Mouse (Mus musculus) ovary, postnatal 36 days (tissue): ENCODE data around the gene Calcoco2.
"Not testable (repeated sequence)": the region's sequence is repeated elsewhere in the genome, so short reads cannot be mapped to it uniquely, and the experiment has no call there.

Source experiments
- DNase-seq: peaks from one replicate; pipeline ENCODE4 v3.0.0; 2022; ENCODE audit warnings: low spot score, mixed read lengths

Calcoco2 gene

DNA sequence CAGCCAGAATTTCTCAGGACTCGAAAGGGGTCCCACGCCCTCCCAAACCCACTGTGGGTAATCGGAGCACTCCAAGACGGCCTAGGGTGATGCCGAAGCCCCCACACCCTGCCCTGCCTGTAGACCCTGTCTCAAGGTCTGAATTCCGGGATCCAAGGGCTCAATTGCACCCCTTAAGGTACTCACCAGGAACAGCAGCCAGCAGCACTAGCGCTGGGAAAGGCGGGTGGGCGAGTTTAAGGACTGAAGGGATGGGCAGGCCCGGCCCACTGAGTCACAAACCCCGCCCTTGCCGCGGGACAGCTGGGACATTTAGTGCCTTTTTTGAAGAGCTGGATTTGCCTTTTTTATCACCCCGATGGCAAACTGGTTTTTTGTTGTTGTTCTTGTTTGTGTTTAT is at the start of gene Calcoco2:
Gene Calcoco2 (minus strand): TSS at position 214 of the 400 bp plus-strand sequence.
- DNase-seq: no peak

DNA sequence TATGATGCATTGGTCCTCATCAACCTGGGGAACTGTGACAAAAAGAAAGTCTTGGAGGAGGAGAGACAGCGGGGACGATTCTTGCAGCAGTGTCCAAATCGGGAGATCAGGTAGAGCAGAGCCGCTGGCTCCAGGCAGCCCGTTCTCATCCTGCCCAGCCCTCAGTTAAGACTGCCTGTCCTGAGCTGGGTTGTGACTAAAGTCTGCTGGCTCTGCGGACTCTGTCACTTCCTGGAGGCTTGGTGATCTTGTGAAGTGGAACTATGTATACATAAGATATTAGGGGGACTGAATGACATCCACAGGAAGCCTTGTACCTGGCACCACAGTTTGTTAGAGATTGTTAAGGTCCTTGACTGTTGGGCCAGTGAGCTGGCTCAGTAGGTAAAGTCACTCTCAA is 35.7 kb upstream of the Calcoco2 start:
- no peak for DNase-seq

DNA sequence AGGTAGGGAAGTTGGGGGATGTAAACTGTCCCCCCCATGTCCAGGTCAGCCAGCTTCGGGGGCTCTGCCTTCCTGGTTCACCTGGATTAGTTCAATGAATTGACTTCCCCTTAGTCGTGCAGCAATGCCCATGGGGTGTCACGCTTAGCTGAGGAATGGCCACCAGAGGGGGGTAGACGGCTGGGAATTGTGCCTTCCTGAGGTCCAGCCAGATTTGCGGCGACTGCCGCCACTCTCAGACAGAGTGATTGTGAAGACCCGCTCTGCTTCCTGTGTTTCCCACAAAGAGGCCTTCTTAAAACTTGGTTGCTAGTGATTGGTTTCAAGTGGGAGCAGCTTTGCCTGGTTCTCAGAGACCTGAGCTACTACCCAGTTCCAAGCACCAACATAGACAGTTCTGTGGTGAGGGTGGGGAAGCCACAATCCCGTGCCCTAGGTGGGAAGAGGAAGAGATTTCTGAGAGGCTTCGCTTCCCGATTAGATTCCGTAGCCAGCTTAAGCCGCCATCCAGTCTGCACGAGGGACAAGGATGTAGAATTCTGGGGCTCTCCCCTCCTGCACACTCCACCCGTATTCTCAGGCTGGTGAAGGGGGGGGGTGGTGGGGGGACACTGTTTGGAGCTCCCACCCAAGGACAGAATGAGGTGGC is 34.0 kb upstream of the Calcoco2 start:
- DNase-seq: peak; percentile 69

DNA sequence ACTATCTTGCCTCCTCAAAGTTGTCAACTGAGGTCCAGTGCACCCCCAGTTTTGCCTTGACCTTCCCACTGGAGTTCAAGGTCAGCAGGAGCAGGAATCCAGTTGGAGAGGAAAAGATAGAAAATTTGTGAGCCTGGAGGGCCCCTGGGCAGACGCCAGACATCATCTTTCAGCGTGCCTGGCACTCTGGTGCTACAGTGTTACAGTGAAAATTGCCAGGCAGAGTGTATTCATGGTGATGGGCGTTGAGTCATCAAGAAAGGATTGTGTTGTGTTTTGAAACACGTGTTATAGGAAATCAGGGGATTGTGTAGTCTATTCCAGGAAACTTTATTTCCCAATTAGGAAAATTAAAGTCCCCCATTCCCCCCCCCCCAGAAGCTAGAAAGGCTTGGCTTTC is 32.0 kb upstream of the Calcoco2 start:
- DNase-seq: no peak

DNA sequence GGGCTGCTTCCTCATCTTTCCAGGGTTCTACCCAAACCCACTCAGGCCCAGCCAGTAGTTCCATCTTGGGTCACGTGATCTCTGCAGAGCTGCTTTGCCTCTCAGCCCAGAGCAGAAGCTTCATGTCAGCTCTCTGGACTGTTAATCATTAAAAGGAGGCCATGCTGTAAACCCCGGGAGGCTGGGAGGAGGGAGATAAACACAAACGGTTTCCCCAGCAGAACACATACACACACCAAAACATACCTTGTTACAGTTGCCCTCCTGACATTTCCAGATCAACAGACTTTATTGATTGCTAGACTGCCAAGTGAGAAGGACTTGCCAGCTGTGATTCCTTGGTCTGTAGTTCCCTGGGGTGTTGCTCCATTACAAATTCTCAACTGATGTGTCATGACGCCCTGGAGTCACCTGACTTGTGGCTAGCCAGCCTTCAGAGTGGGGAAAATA is 29.0 kb upstream of the Calcoco2 start:
- DNase-seq: no peak

DNA sequence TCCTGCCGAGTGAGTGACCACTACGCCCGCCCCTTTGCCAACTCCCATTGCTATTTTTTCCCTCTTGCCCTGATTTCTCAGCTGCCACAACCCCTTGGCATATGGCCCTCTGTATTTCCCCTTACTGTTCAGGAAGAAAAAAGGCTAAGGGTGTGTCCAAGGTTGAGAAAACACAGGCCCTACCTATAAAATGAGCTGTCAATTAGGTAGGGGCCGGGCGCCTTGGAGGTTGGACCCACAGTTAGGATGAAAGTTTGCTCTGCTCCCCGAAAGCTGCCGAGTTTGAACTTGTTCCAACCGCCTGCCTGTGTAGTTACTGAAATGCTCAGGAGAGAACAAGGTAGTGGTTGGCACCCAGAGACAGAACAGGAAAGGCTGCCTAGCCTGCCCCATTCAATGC is 24.1 kb upstream of the Calcoco2 start:
- no peak for DNase-seq

DNA sequence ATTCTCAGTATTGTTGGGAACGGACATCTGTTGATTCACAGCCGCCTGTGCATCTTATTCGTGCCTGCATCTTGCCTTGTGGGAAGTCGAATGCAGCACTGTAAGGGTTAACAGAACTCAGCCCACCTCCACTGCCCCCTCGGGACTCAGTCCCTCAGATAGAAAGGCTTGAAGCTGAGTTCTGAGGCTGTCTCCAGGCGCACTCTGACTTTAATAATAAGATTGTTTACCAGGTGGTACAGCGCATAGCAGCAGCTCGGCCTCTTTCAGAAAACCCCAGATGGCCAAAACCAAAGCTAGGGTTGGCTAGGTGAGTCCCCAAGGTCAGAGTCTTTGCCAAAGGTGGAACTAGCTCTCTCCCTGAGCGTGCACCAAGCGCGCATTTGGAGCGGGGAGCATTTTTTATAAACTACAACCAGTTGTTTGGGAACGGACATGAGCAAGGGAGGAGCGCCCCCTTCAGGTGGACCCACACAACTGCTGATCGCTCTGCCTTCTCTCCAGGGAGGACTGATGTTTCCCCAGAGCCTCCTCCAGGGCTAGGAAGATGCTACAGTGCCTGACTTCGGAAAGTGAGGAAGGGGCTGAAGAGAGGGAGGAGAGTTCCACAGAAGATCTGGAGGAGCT is 21.6 kb upstream of the Calcoco2 start, which contains the start of gene Ttll6:
Gene Ttll6 (plus strand): TSS at position 548 of the 627 bp plus-strand sequence.
- DNase-seq: peak; percentile 68

DNA sequence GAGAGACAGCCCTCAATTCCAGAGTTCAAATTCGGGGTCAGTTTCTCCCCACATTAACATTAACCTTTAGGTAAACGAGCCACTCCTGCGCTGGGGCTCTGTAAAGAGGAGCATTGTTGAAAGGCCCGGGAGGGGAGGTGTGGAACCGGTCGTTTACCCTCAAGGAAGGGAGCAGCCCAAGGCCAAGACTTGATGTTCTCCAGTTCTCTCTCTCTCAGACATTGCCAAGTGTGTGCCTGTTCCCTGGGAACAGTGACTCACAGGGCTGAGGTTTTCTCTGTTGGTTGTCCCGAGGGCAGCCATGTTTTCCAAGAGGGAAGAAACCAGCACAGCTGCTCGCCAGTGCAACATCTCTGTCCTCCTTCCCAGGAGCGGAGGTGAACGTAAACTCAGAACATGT is 18.8 kb upstream of the Calcoco2 start:
- DNase-seq: no peak

DNA sequence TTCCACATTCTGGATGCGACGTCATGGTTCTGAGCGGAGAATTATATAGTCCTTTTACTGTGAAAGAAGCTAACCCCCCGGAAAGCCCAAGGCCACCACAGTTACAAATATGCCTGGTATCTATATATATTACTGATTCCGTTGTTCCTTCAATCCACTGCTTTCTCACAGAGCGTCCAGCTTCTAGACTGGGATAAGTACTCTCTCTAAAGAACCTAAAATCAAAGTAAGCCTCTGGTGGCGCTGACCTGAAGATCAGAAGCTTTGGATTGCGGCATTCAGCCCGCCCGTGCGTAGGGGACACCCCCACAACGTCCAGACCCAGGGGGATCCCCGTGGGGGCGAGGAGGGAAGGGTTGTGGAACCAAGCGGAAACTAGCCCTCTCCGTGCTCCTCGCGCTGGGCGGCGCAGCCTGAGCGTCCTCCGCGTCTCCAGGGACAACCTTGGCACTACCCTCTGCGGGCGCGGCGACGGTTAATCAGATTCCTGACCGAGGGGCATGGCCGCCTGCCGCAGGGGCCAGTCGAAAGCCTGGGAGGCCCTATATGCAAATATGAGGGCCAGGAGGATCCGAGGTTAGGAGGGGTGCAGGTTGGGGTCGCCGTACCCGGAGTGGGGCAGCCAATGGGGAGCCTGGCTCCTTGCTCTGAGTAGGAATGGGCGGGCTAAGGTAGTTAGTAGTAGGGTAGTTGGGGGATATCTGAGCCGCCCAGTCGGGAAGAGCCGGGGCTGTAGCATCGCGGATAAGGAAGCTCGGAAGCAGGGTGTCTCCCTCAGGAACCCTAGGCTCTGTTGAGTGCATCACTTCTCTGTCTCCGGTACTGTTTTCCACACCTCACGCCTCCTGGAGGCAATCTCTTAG is 12.5 kb upstream of the Calcoco2 start:
- DNase-seq: peak; percentile 63

DNA sequence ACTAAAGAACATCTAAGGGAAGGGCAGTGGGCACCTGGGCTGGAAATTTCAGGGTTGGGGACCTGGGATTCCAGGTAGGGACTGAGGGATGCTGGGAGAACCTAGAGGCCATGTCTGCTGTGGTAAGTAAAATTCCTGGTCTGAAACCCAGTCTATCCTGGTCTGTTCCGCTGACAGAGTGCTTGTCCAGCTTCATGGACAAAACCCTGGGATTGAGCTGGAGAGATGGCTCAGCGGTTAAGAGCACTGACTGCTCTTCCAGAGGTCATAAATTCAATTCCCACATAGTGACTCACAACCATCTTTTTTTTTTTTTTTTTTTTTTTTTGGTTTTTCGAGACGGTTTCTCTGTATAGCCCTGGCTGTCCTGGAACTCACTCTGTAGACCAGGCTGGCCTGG is 11.0 kb upstream of the Calcoco2 start:
- not testable (repeated sequence) for DNase-seq

DNA sequence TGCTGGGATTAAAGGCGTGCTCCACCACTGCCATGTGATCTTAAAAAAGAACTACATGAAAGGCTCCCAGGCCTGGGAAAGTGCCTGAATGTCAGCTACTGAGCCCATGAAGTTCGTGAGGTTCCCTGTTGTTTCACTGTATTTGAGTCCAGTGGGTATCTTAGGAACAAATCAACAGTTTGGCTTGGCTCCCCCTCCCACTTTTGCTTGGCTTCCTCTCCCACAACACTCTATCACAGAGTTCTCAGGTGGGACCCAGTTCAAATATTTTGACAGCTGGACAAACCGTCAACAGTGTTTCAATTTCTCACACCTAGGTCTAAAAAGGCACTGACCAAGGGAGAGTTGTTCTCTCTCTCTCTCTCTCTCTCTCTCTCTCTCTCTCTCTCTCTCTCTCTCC is 7.6 kb upstream of the Calcoco2 start:
- no peak for DNase-seq

DNA sequence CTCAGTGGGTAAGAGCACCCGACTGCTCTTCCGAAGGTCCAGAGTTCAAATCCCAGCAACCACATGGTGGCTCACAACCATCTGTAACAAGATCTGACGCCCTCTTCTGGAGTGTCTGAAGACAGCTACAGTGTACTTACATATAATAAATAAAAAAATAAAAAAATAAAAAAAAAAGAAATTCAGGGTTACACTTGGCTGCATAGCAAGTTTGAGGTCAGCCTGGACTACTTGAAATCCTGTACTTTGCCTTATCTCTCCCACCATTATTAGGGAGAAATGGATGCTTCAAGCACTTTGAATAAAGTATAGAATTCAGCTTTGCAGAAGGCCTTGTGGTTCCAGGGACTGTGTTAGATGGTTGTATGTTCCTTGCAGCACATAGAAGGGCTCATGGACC is 5.2 kb upstream of the Calcoco2 start:
- not testable (repeated sequence) for DNase-seq

DNA sequence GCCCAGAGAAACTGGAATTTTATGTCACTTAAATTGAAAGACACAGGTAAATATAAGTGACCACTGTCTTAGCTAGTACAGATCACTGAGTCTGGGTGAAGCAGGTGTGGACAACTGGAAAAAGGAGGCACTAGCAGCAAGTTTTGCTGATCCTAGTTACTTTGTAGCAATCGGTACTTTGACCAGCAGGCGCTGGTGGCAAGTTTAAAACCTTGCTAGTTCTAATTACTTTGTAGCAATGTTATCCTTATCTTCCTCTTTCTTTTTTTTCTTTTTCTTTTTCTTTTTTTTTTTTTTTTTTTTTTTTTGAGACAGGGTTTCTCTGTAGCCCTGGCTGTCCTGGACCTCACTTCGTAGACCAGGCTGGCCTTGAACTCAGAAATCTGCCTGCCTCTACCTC is 4.4 kb upstream of the Calcoco2 start:
- DNase-seq: no peak

DNA sequence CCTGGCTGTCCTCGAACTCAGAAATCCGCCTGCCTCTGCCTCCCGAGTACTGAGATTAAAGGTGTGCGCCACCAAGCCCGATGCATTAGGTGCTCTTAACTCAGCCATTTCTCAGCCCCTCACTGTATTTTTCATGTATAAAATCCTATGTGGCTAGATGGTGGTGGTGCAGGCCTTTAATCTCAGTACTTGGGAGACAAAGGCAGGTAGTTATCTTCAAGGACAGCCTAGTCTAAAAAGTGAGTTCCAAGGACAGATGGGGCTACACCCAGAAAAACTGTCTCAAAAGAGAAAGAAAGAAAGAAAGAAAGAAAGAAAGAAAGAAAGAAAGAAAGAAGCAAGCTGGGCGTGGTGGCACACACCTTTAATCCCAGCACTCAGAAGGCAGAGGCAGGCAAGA is 3.7 kb upstream of the Calcoco2 start:
- DNase-seq: no peak

DNA sequence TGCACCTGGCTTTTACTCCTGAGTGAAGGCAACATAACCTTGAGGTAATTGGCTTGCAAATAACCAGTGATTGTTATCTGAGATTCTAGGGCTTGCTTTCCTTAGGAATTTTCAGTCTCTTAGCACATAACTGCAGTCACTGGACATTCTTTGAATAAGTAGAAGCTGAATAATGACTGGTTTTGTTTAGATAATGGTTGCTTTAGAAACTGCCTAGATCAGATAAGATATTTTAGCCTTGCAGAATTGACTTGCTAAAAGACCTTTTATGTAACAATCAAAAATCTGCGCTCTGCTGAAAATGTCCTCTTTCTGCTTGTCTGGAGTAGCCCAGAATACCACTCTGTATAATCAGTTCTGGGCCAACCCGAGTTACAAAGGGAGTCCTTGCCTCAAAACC is 2.3 kb upstream of the Calcoco2 start:
- no peak for DNase-seq

DNA sequence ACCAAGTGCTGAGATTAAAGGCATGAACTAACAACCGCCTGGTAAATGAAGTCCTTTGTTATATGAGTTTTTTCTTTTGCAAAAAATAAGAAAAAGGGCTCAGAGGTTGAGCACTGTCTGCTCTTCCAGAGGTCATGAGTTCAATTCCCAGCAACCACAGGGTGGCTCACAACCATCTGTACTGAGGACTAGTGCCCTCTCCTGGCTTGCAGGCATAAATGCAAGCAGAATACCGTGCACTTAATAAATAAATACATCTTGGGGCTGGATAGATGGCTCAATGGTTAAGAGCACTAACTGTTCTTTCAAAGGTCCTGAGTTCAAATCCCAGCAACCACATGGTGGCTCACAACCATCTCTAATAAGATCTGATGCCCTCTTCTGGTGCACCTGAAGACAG is 814 bp downstream of the Calcoco2 start:
- DNase-seq: not testable (repeated sequence)

DNA sequence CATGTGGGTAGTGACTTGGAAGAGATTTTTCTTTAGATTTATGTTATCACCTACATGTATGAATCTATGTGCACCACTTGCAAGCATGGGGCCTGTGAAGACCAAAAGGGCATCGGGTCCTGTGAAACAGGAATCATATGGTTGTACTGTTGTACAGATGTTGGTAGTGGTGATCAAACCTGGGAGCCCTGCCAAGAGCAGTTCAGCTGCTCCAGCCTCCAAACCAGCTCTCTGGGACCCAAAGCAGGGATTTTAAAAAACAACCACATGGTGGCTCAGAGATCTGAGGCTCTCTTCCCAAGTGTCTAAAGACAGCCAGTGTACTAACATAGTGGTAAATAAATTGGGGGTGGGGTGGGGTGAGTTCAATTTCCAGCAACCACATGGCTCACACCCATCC is 3.4 kb downstream of the Calcoco2 start:
- no peak for DNase-seq

DNA sequence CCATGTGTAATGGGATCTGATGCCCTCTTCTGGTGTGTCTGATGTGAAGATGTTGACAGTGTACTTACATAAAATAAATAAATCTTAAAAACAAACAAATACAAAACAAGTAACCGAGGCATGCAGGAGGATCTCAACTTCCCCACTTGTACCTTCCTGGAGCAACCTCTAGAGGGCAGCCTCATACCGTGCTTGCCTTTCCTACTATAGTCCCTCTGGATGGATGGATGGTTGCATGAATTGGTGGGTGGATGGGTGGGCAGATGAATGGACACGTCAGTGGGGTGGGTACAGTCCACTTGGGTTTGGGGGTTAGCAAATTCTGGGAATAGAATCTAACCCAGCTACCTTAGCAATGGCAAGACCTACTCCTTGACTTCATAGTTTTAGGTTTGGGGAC is 18.4 kb downstream of the Calcoco2 start:
- peak; percentile 36 for DNase-seq

DNA sequence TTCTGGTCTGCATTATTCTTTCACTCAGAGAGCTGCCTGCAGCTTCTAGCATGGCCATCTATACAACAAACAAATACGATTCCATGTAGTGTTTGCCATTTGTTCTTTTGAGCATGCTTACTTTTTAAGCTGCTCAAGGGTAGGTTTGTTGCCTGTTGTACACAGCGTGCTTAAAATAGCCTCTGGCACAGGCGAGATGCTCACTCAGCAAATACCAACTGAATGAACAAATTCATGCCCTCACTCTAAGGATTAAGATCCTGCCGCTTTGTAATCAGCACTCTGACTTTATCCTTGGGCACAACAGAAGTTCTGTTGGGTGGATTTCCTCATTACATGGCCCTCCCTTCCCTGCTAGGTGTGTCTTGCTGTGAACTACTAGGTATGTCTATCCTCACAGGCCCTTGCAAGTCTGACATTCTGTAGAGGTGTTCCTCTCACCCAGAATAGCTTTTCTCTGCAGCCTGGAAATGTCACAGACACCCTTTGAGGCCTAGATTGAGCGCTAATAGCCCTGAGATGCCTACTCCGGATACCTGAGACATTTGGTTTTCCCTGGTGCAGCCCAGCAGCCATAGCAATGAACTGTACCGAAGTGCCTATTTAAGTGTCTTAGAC is 19.0 kb downstream of the Calcoco2 start:
- no peak for DNase-seq

DNA sequence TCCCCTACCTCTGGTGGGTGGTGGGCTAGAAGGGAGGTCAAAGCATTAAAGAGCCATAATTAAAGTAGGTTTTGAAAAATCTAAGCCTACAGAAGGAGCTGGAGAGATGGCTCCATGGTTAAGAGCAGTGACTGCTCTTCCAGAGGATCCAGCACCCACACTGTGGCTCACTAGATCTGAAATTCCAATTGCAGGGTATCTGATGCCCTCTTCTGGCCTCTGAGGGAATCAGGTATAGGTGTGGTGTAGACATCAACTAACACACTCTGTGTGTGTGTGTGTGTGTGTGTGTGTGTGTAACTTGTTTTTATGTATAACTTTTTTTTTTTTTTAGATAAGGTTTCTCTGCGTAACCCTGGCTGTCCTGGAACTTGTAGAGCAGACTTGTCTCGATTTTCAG is 20.7 kb downstream of the Calcoco2 start:
- no peak for DNase-seq

DNA sequence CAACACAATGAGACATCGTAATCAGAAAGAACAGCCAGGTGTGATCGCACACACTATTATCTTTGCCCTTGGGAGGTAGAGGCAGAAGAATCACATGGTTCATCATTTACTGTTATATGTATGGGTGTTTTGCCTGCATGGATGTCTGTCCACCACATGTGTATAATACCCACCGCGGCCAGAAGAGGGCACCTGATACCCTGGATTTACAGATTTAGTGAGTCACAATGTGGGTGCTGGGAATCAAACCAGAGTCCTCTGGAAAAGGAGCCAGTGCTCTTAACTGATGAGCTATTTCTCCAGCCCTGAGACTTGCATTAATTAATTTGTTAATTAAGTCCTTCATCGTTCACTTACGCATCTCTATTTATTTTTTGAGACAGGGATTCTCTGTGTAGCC is 23.8 kb downstream of the Calcoco2 start:
- DNase-seq: no peak

DNA sequence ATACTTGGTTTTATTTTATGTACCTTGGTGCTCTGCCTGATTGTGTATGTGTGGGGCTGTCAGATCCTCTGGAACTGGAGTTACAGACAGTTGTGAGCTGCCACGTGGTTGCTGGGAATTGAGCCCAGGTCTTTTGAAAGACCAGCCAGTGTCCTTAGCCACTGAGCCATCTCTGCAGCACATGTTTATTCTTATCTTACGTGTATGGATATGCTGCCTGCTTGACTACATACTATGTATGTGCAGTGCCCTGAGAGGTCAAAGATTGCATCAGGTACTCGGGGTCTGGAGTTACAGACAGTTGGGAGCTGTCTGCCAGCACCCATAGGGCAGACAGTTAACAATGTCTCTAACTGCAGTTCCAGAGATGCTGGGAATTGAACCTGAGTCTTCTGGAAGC is 29.1 kb downstream of the Calcoco2 start:
- DNase-seq: no peak

DNA sequence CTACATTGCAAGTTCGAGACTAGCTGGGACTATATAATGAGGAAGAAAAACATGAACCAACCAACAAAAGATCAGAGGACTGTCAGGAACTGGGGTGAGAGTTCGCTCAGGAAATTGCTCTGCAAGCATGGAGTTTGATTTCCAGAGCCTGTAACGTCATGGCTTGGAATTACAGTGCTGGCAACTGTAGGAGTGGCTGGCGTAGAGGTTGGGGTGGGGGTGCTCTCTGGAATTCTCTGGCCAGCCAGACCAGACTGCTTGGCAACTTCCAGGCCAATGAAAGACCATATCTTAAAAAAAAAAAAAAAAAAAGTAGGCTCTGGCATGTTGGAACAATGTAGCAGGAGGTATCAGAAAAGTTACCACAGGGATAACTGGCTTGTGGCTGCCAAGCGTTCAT is 31.0 kb downstream of the Calcoco2 start:
- no peak for DNase-seq
